Mouse (Mus musculus): Measurements from ENCODE around the gene Dnaja3. TPM values are rescaled to one million over a fixed set of nuclear protein-coding genes. Genes with fewer than 3 reads are reported as not detected.

The Dnaja3 gene
- polyA plus RNA-seq, 1 experiment = 193 TPM

- H3K4me1 ChIP-seq (ENCODE audit: control insufficient read depth, insufficient read depth, insufficient read length, low read length) = peaks cover 16% of the 10 kb centered on the region
- H3K27ac ChIP-seq (replicated peaks; ENCODE audit: low read depth, low read length) = peak within 1 kb of the TSS; percentile 78
- H3K4me3 ChIP-seq (ENCODE audit: insufficient read depth, low read depth, low read length) = peak within 1 kb of the TSS; percentile 88
Measured at GRCm38 (mm10) chr16:4624481-4625110, 15.2 kb upstream of the Dnaja3 start, which contains the start of gene Pam16. Gene Pam16 (minus strand): TSS chr16:4624988.

- H3K27ac ChIP-seq (replicated peaks; ENCODE audit: low read depth, low read length) = no peak overlapping the region
- peaks cover 7% of the 10 kb centered on the region for H3K4me1 ChIP-seq (ENCODE audit: control insufficient read depth, insufficient read depth, insufficient read length, low read length)
- H3K4me3 ChIP-seq (ENCODE audit: insufficient read depth, low read depth, low read length) = no peak overlapping the region
Measured at GRCm38 (mm10) chr16:4627105-4627504, 12.7 kb upstream of the Dnaja3 start.

GRCm38 (mm10) chr16:4628898-4629419, 10.8 kb upstream of the Dnaja3 start:
- Histone ChIP-seq H3K4me3 (ENCODE audit: insufficient read depth, low read depth, low read length) (no peak overlapping the region), H3K4me1 (ENCODE audit: control insufficient read depth, insufficient read depth, insufficient read length, low read length) (0 out of 2 replicates have a peak, but pooled peaks cover 2% of the 10 kb centered on the region), H3K27ac (replicated peaks; ENCODE audit: low read depth, low read length) (no peak overlapping the region)

- Histone ChIP-seq H3K4me3 (ENCODE audit: insufficient read depth, low read depth, low read length) (no peak overlapping the region), H3K4me1 (ENCODE audit: control insufficient read depth, insufficient read depth, insufficient read length, low read length) (0 out of 2 replicates have a peak, but pooled peaks cover 2% of the 10 kb centered on the region), H3K27ac (replicated peaks; ENCODE audit: low read depth, low read length) (no peak overlapping the region)
Measured at GRCm38 (mm10) chr16:4629950-4630349, 9.8 kb upstream of the Dnaja3 start.

GRCm38 (mm10) chr16:4632050-4632449, 7.7 kb upstream of the Dnaja3 start:
- Histone ChIP-seq H3K27ac (replicated peaks; ENCODE audit: low read depth, low read length) (no peak overlapping the region), H3K4me3 (ENCODE audit: insufficient read depth, low read depth, low read length) (no peak overlapping the region), H3K4me1 (ENCODE audit: control insufficient read depth, insufficient read depth, insufficient read length, low read length) (0 out of 2 replicates have a peak, but pooled peaks cover 2% of the 10 kb centered on the region)

DNA sequence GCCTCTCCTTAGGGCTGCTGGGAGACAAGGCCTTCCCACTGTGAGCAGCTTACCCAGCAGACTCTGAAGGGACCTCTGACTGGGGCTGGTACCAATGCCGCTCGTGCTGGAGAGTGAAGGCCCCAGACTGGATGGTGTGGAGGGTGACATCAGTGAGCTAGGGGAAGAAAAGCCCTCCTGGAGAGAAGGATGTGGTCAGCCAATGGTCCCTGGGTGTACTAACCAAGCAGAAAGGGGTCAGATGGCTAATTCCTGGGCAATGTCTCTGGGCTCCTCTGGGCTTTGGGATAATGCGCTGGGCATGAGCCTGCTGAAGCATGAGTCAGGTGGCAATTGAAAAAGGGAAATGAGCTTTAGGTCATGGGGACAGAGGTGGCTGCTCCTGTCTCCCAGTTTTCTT, 6.1 kb upstream of the Dnaja3 start:
- Histone ChIP-seq H3K4me1 (ENCODE audit: control insufficient read depth, insufficient read depth, insufficient read length, low read length) (0 out of 2 replicates have a peak, but pooled peaks cover 2% of the 10 kb centered on the region), H3K4me3 (ENCODE audit: insufficient read depth, low read depth, low read length) (no peak overlapping the region), H3K27ac (replicated peaks; ENCODE audit: low read depth, low read length) (no peak overlapping the region)

DNA sequence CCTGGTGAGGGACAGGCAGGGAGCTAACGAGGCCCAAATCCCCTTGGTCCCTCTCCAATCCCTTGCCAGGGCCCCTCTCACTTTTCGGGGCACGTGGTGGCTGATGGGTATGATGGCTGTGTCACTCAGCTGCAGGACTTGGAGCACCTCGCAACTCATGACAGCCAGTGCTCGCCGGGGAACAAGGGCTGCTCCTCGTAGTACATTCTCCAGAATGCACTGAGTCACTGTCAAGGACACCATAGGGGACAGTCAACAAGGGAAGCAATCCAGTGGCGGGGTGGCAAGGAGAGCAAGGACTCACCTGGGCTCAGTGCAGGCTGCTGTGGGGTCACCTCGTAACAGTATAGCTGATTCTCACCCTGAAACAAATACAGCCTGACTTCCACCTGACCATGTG, 5.1 kb upstream of the Dnaja3 start:
- H3K27ac ChIP-seq (replicated peaks; ENCODE audit: low read depth, low read length) = no peak overlapping the region
- H3K4me3 ChIP-seq (ENCODE audit: insufficient read depth, low read depth, low read length) = no peak overlapping the region
- H3K4me1 ChIP-seq (ENCODE audit: control insufficient read depth, insufficient read depth, insufficient read length, low read length) = 0 out of 2 replicates have a peak, but pooled peaks cover 2% of the 10 kb centered on the region

GRCm38 (mm10) chr16:4635760-4636159, 4.0 kb upstream of the Dnaja3 start:
- Histone ChIP-seq H3K4me3 (ENCODE audit: insufficient read depth, low read depth, low read length) (no peak overlapping the region), H3K4me1 (ENCODE audit: control insufficient read depth, insufficient read depth, insufficient read length, low read length) (0 out of 2 replicates have a peak, but pooled peaks cover 2% of the 10 kb centered on the region), H3K27ac (replicated peaks; ENCODE audit: low read depth, low read length) (no peak overlapping the region)

DNA sequence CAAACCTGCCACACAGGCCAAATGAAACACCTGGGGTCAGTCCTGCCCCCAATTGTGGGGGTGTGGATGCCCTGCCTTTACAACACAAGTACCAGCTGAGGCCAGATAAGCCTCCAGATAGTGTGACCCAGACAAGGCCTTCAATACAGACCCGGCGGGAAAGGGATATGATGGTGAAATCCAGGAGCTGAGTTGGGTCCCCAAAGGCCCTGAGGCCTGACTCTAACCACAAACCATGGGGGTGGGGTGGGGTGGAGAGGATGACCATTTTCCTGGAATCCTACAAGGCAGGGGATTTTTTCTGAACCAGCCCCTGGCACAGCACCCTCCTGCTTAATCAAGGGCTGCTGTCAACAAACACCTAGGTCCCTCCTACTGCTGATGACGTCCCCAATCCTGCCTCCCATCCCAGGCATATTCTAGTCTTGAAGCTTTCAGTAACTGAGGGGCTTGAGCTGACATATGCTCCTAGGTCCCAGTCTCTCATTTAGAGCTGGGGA, 848 bp upstream of the Dnaja3 start:
- Histone ChIP-seq H3K4me3 (ENCODE audit: insufficient read depth, low read depth, low read length) (no peak overlapping the region), H3K27ac (replicated peaks; ENCODE audit: low read depth, low read length) (no peak overlapping the region), H3K4me1 (ENCODE audit: control insufficient read depth, insufficient read depth, insufficient read length, low read length) (peaks cover 7% of the 10 kb centered on the region)

DNA sequence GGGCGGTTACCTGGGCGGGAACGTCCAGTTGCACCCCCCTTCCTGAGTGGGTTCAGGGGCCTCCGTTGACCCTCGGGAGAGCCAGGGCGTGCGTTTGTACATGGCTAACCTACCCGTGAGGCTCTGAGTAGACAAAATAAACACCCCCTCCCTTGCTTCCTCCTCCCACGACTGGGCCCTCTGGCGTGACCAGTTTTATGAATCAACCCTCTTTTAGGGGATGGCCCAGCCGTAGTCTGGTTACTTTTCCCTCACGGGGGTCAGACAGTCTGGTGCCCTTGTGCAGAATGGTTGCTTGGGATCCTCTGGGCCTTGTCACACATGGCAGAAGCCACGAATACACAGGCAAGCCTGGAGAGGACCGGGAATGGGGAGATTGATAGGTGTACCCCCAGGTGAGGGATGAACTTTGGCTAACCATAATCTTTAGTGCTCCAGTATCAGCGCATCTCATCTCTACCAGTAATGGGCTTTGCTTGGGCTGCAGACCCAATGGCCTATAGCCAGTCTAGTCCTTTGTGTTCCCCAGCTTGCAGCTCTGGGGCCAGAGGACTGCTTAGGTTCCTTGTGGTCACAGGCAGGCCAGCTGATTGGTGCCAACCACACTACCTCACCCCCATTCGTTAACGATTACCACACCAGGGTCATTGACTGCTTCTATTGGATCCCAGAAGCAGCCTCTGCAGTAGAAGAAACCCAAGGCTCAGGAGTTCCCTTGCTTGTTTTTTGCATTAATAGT, 647 bp downstream of the Dnaja3 start:
- H3K4me1 ChIP-seq (ENCODE audit: control insufficient read depth, insufficient read depth, insufficient read length, low read length) = peaks cover 10% of the 10 kb centered on the region
- H3K27ac ChIP-seq (replicated peaks; ENCODE audit: low read depth, low read length) = peak overlapping the region; percentile 51
- peak overlapping the region; percentile 81 for H3K4me3 ChIP-seq (ENCODE audit: insufficient read depth, low read depth, low read length)

DNA sequence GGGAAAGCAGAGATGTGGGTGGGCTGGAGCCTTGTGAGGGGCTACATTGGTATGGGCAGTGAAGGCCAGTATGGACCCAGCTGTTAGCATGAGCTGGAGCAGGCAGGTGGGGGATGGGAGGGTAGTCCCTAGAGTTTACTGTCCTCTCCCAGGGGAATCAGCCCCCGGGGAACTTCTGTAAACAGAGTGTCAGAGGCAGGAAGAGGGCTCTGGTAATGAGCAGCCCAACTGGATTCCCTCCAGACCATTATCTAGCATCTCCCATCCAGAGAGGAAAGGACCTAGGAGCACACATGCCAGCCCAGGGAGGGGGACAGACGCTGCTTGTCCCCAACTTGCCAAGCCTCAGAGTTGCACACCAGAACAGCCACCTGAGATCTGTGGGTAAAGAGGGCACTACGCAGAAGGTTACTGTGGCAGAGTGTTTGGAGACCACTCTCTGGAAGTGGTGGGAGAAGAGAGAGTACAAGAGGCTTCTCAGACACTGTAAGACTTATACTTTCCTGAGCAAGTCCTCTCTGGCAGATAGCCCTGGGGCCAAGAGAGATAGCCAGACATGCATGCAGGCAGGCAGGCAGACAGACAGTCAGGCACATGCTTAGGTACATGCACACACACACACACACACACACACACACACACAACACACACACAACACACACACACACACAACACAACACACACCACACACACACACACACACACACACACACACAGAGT, 1.5 kb downstream of the Dnaja3 start:
- Histone ChIP-seq H3K27ac (replicated peaks; ENCODE audit: low read depth, low read length) (peak overlapping the region; percentile 42), H3K4me1 (ENCODE audit: control insufficient read depth, insufficient read depth, insufficient read length, low read length) (peaks cover 10% of the 10 kb centered on the region)

DNA sequence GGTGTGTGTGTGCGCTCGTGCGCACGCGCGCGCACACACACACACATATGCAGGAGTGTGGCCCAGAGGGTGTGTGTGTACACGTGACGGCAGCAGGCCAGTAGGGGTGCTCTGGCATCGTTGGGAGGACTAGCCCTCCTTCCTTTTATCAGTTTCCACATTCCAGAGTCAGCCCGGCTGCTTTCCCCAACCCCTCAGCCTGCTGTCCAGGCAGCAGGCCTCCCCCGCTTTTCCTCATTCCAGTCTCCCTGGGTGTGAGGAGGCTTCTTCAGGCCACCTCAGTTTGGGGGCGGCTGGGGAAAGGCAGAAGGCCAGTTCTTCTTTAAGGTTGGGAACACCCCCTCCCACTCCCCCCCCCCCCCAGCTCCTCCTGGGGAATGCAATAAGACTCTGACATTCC, 2.4 kb downstream of the Dnaja3 start:
- Histone ChIP-seq H3K4me3 (ENCODE audit: insufficient read depth, low read depth, low read length) (peak overlapping the region; percentile 81), H3K27ac (replicated peaks; ENCODE audit: low read depth, low read length) (peak overlapping the region; percentile 40), H3K4me1 (ENCODE audit: control insufficient read depth, insufficient read depth, insufficient read length, low read length) (peaks cover 10% of the 10 kb centered on the region)

More for the DNA sequence above, 1.5 kb downstream of the Dnaja3 start:
- peak overlapping the region; percentile 81 for H3K4me3 ChIP-seq (ENCODE audit: insufficient read depth, low read depth, low read length)

GRCm38 (mm10) chr16:4642937-4643336, 3.1 kb downstream of the Dnaja3 start:
- Histone ChIP-seq H3K27ac (replicated peaks; ENCODE audit: low read depth, low read length) (peak overlapping the region; percentile 61), H3K4me1 (ENCODE audit: control insufficient read depth, insufficient read depth, insufficient read length, low read length) (peaks cover 10% of the 10 kb centered on the region), H3K4me3 (ENCODE audit: insufficient read depth, low read depth, low read length) (peak overlapping the region; percentile 32)

GRCm38 (mm10) chr16:4643670-4644419, 4.1 kb downstream of the Dnaja3 start:
- Histone ChIP-seq H3K27ac (replicated peaks; ENCODE audit: low read depth, low read length) (peak overlapping the region; percentile 61; the same call in 1 of the 2 replicates), H3K4me1 (ENCODE audit: control insufficient read depth, insufficient read depth, insufficient read length, low read length) (peaks cover 10% of the 10 kb centered on the region), H3K4me3 (ENCODE audit: insufficient read depth, low read depth, low read length) (no peak overlapping the region)
